ENCODE assay signal across 8 mouse cellular contexts in the genomic region with DNA sequence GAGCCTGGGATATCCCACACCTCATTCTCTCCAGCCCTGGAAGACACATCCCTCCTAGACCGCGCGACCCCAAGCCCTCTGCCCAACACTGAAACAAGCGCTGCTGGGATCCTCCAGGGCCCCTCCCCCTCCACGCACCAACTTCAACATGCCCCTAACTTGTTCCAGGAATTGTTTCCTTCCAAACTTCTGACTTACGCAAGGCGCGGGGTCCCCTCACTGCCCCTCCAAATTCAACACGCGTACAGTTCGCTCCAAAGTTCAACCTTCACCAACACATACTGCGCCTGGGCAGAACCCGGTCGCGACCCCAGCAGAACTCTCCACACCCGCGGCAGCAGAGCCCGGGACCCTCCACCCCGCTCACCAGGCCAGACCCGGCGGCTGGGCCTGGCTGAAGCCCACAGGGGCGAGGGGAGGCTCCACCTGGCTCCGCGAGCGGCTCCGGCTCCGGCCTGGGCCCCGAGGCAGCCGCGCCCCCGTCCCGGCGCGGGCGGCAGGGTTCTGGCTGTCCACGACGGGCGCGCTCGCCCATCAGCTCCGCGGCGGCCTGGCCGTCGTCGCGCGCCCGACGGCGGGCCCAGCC. TPM values are rescaled to one million over a fixed set of nuclear protein-coding genes. Genes with fewer than 3 reads are reported as not detected.
A peak's percentile ranks its signal among the peaks of the same experiment; 100 is the strongest.
DNase-seq lines count a peak whose midpoint lies in the region; ATAC-seq and TF ChIP-seq lines count a peak whose summit lies in the region.

No protein-coding gene starts in this region.

- H3K4me3 ChIP-seq in E14TG2a.4 (replicated peaks; ENCODE audit: low read length), result peak overlapping the region; percentile 93
- peak overlapping the region; percentile 87 for H3K4me3 ChIP-seq in heart, embryonic 11.5 days (ENCODE audit: low read depth, low read length)
- H3K4me3 ChIP-seq in kidney, embryonic 14.5 days (ENCODE audit: low read length), result peak overlapping the region; percentile 97
- H3K4me3 ChIP-seq in spleen, adult 2 months (ENCODE audit: extremely low read depth, insufficient read depth, insufficient read length), result peak overlapping the region; percentile 96

- WGBS in heart, embryonic 11.5 days (ENCODE audit: insufficient replicate concordance), result under 1% methylated on average over 51 of the region's 51 CpGs
- under 1% methylated on average over 38 of the region's 51 CpGs for WGBS in kidney, embryonic 14.5 days
- WGBS in spleen, adult 2 months, result under 1% methylated on average over 51 of the region's 51 CpGs

- H3K9ac ChIP-seq in heart, embryonic 11.5 days (ENCODE audit: low read depth, low read length), result peak overlapping the region; percentile 96
- peak overlapping the region; percentile 97 for H3K9ac ChIP-seq in kidney, embryonic 14.5 days (ENCODE audit: low read depth, low read length)

- no peaks in the 10 kb centered on the region for H3K9me3 ChIP-seq in E14TG2a.4 (ENCODE audit: low read length)
- no peaks in the 10 kb centered on the region for H3K9me3 ChIP-seq in heart, embryonic 11.5 days (replicated peaks; ENCODE audit: control insufficient read depth, low read length)
- H3K9me3 ChIP-seq in kidney, embryonic 14.5 days (ENCODE audit: control insufficient read depth, low read length), result no peaks in the 10 kb centered on the region

- H3K27me3 ChIP-seq in E14TG2a.4 (ENCODE audit: insufficient read depth, low read length), result peaks cover 12% of the 10 kb centered on the region
- H3K27me3 ChIP-seq in heart, embryonic 11.5 days (ENCODE audit: control insufficient read depth, insufficient read depth, low read length), result no peaks in the 10 kb centered on the region
- H3K27me3 ChIP-seq in kidney, embryonic 14.5 days (ENCODE audit: control insufficient read depth, insufficient read depth, low read length), result no peaks in the 10 kb centered on the region
- no peaks in the 10 kb centered on the region for H3K27me3 ChIP-seq in spleen, adult 2 months (ENCODE audit: control insufficient read depth, insufficient read depth, low read length)

- ATAC-seq in activated CD4-positive, CD25-positive, alpha-beta regulatory T cell, adult 4 months, result peak; percentile 13
- peak; percentile 79 for ATAC-seq in heart, embryonic 11.5 days (replicated peaks; ENCODE audit: insufficient number of reproducible peaks, low FRiP score, low TSS enrichment)
- peak; percentile 81 for ATAC-seq in kidney, embryonic 14.5 days (ENCODE audit: low FRiP score, low TSS enrichment)

- no peak for TF ChIP-seq CTCF in E14TG2a.4 (conservative IDR thresholded peaks at IDR 0.05; ENCODE audit: low read length)
- TF ChIP-seq CTCF in spleen, adult 2 months (IDR thresholded peaks at IDR 0.05; ENCODE audit: extremely low read depth, insufficient read depth, insufficient read length, insufficient replicate concordance), result no peak

- H3K4me1 ChIP-seq in E14TG2a.4 (replicated peaks; ENCODE audit: low read depth, low read length), result peaks cover 48% of the 10 kb centered on the region
- peaks cover 11% of the 10 kb centered on the region for H3K4me1 ChIP-seq in heart, embryonic 11.5 days (ENCODE audit: control insufficient read depth, insufficient read depth, low read length)
- H3K4me1 ChIP-seq in kidney, embryonic 14.5 days (ENCODE audit: control insufficient read depth, insufficient read depth, low read length), result peaks cover 2% of the 10 kb centered on the region; the same call in 1 of the 2 replicates
- peaks cover 7% of the 10 kb centered on the region for H3K4me1 ChIP-seq in spleen, adult 2 months (ENCODE audit: control insufficient read depth, insufficient read depth, insufficient read length)

- peak overlapping the region; percentile 92 for H3K27ac ChIP-seq in heart, embryonic 11.5 days (ENCODE audit: low read depth, low read length)
- peak overlapping the region; percentile 94 for H3K27ac ChIP-seq in kidney, embryonic 14.5 days (ENCODE audit: low read depth, low read length)
- H3K27ac ChIP-seq in spleen, adult 2 months (ENCODE audit: insufficient read depth, low read length), result peak overlapping the region; percentile 91

- peak; percentile 77 for DNase-seq in embryo, embryonic 9.5 days (ENCODE audit: extremely low spot score)
- DNase-seq in lung, postnatal 14 days, result peak; percentile 54
- peak in 1 of 2 experiments; percentile 24 for DNase-seq in spleen, adult 2 months (ENCODE audit: low read depth in 1 of 2, low spot score in 2 of 2)
- no peak for DNase-seq in left cerebral cortex, postnatal 25 days (ENCODE audit: low spot score in 2 of 2)

- no peak for TF ChIP-seq POLR2A in spleen, adult 2 months (IDR thresholded peaks at IDR 0.05; ENCODE audit: low read depth, low read length)

- H3K36me3 ChIP-seq in E14TG2a.4 (ENCODE audit: insufficient read depth, low read length), result 0 out of 2 replicates have a peak, but pooled peaks cover 2% of the 10 kb centered on the region
- no peaks in the 10 kb centered on the region for H3K36me3 ChIP-seq in heart, embryonic 11.5 days (ENCODE audit: control insufficient read depth, insufficient read depth, low read length)
- no peaks in the 10 kb centered on the region for H3K36me3 ChIP-seq in kidney, embryonic 14.5 days (ENCODE audit: control insufficient read depth, insufficient read depth, low read length)
- no peaks in the 10 kb centered on the region for H3K36me3 ChIP-seq in spleen, adult 2 months (ENCODE audit: control insufficient read depth, insufficient read depth, low read length)

- peak overlapping the region; percentile 60 for H3K4me2 ChIP-seq in heart, embryonic 11.5 days
- peak overlapping the region; percentile 52 for H3K4me2 ChIP-seq in kidney, embryonic 14.5 days (replicated peaks; ENCODE audit: low read depth, low read length)

- intact Hi-C loops in left cerebral cortex, postnatal 25 days (cut with DNase I), result loop anchor here (2.0 to 5.0 kb wide), 3 partner anchors 32 to 121 kb away; partner anchors contain the start of gene Xrra1

RNA-seq across cellular contexts. Expression of gene Rnf169, which starts 0.6 kb away (rescaled TPM):
- 1 to 10 TPM; 6.0 to 6.6 TPM for polyA plus RNA-seq in activated CD4-positive, CD25-positive, alpha-beta regulatory T cell, adult 4 months (2017; shearing (Covaris generic))
- polyA plus RNA-seq in heart, embryonic 11.5 days (2014; fragmentation: Nextera tagmentation; extraction: Ambion mirVana), result 4.3 and 4.7 TPM in 2 replicates
- polyA plus RNA-seq in kidney, embryonic 14.5 days (2014; fragmentation: Nextera tagmentation; extraction: Ambion mirVana), result 7.3 and 8.2 TPM in 2 replicates
- 4.3 and 4.4 TPM in 2 replicates for polyA plus RNA-seq in spleen, adult 2 months (2012; rRNA removed)
- 10 to 100 TPM; 45.6 to 50.8 TPM for total RNA-seq in left cerebral cortex, postnatal 25 days (2021)

RNA-seq across cellular contexts. Expression of gene Chrdl2, which starts 26.3 kb away (rescaled TPM):
- polyA plus RNA-seq in activated CD4-positive, CD25-positive, alpha-beta regulatory T cell, adult 4 months (2017; shearing (Covaris generic)), result not detected
- polyA plus RNA-seq in heart, embryonic 11.5 days (2014; fragmentation: Nextera tagmentation; extraction: Ambion mirVana), result 0.10 TPM in 1 of 2 replicates, not detected in the other
- polyA plus RNA-seq in kidney, embryonic 14.5 days (2014; fragmentation: Nextera tagmentation; extraction: Ambion mirVana), result 0.32 and 0.84 TPM in 2 replicates
- 0.08 and 0.13 TPM in 2 replicates for polyA plus RNA-seq in spleen, adult 2 months (2012; rRNA removed)
- under 1 TPM in 1 of 2 experiments, not detected in 1; 0.41 TPM for total RNA-seq in left cerebral cortex, postnatal 25 days (2021)

Comparison
In these comparisons a context has a peak if more than half of its experiments do, and no peak if none do; other contexts are left out.
1. ATAC-seq: peak in every context shown above with its lines; median percentile 81 in kidney, embryonic 14.5 days; 79 in heart, embryonic 11.5 days; 13 in activated CD4-positive, CD25-positive, alpha-beta regulatory T cell, adult 4 months.
2. DNase-seq: peak in embryo, embryonic 9.5 days (single experiment) and lung, postnatal 14 days (single experiment); none in left cerebral cortex, postnatal 25 days (0 of 2).
3. Peak in every context shown above with its lines, with median percentiles within 50 percentile points of each other: H3K4me3 ChIP-seq and H3K27ac ChIP-seq.